ENCODE assay signal across 9 mouse cellular contexts in the genomic region with DNA sequence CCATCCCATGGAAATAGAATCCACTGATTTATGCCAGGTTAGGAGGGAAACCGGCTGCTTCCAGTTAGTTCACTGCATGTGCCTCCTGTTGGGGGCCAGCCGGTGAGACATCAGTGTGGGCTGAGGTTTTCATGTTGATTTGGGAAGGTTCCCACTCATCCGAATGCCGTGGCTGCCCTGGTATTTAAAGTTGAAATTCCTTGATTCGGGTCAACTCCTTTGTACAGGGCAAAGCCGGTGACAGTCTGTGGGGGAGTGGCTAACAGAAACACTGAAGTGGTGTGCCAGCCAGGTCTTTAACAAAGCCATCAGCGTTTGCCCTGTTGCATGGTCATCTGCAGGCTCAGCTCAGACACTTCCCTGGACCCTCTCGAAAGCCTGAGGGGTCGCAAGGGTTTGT. TPM values are rescaled to one million over a fixed set of nuclear protein-coding genes. Genes with fewer than 3 reads are reported as not detected.
A peak's percentile ranks its signal among the peaks of the same experiment; 100 is the strongest.
DNase-seq lines count a peak whose midpoint lies in the region; ATAC-seq and TF ChIP-seq lines count a peak whose summit lies in the region.
"Had no signal": no experiment of that assay in that cellular context is flagged by ENCODE, and none has a peak within 500 bp of the region (broad histone marks: within the 10 kb centered on the region; RNA-seq: fewer than 3 reads in every experiment).

No protein-coding gene starts in this region.

- no peak for ATAC-seq in embryonic facial prominence, embryonic 11.5 days (replicated peaks; ENCODE audit: insufficient number of reproducible peaks, low FRiP score, low TSS enrichment, low read depth)
- ATAC-seq in kidney, embryonic 14.5 days (ENCODE audit: low FRiP score, low TSS enrichment): peak; percentile 48; the same call in 1 of the 2 replicates
- 0 out of 2 replicates have a peak, but pooled peaks have one; percentile 32 for ATAC-seq in midbrain, postnatal 0 days (ENCODE audit: low FRiP score)
- no peak for ATAC-seq in megakaryocyte-erythroid progenitor cell, adult 5-6 weeks (replicated peaks; ENCODE audit: low FRiP score, low TSS enrichment, poor library complexity, severe bottlenecking)

- H3K4me1 ChIP-seq in embryonic facial prominence, embryonic 11.5 days (ENCODE audit: control insufficient read depth, insufficient read depth, low read length): peaks cover 13% of the 10 kb centered on the region
- peaks cover 30% of the 10 kb centered on the region for H3K4me1 ChIP-seq in kidney, embryonic 14.5 days (ENCODE audit: control insufficient read depth, insufficient read depth, low read length)
- no peaks in the 10 kb centered on the region; the same call in 1 of the 2 replicates for H3K4me1 ChIP-seq in midbrain, postnatal 0 days (ENCODE audit: insufficient read depth, low read length)

- H3K27ac ChIP-seq in embryonic facial prominence, embryonic 11.5 days (replicated peaks; ENCODE audit: low read depth, low read length): peak overlapping the region; percentile 47; the same call in 1 of the 2 replicates
- peak overlapping the region; percentile 63; the same call in 1 of the 2 replicates for H3K27ac ChIP-seq in kidney, embryonic 14.5 days (ENCODE audit: low read depth, low read length)
- no peak overlapping the region for H3K27ac ChIP-seq in midbrain, postnatal 0 days (ENCODE audit: low read depth, low read length)

- H3K36me3 ChIP-seq in embryonic facial prominence, embryonic 11.5 days (replicated peaks; ENCODE audit: control insufficient read depth, insufficient read depth, low read depth, low read length): no peaks in the 10 kb centered on the region
- H3K36me3 ChIP-seq in kidney, embryonic 14.5 days (ENCODE audit: control insufficient read depth, insufficient read depth, low read length): no peaks in the 10 kb centered on the region
- no peaks in the 10 kb centered on the region for H3K36me3 ChIP-seq in midbrain, postnatal 0 days (ENCODE audit: insufficient read depth, low read length)

- DNase-seq in cerebellum, postnatal 25 days: peak; percentile 14 to 15
- DNase-seq in cerebellum, adult 11 months: no peak
- peak; percentile 61 for DNase-seq in embryonic facial prominence, embryonic 11.5 days (ENCODE audit: low spot score)
- DNase-seq in midbrain, postnatal 0 days (ENCODE audit: low spot score): no peak
- no peak for DNase-seq in urinary bladder, postnatal 25 days (ENCODE audit: low spot score)
- DNase-seq in layer of hippocampus, adult 8-10 months (ENCODE audit: low spot score in 2 of 2): no peak

- no peaks in the 10 kb centered on the region for H3K9me3 ChIP-seq in embryonic facial prominence, embryonic 11.5 days (replicated peaks; ENCODE audit: control insufficient read depth, low read length)
- peaks cover 6% of the 10 kb centered on the region; the same call in 1 of the 2 replicates for H3K9me3 ChIP-seq in kidney, embryonic 14.5 days (ENCODE audit: control insufficient read depth, low read length)
- no peaks in the 10 kb centered on the region for H3K9me3 ChIP-seq in midbrain, postnatal 0 days (ENCODE audit: low read length)

- 18% methylated on average over 9 of the region's 9 CpGs for WGBS in embryonic facial prominence, embryonic 11.5 days
- 14% methylated on average over 9 of the region's 9 CpGs for WGBS in kidney, embryonic 14.5 days
- 16% methylated on average over 9 of the region's 9 CpGs for WGBS in midbrain, postnatal 0 days

- H3K27me3 ChIP-seq in embryonic facial prominence, embryonic 11.5 days (ENCODE audit: control insufficient read depth, insufficient read depth, low read length): no peaks in the 10 kb centered on the region
- H3K27me3 ChIP-seq in kidney, embryonic 14.5 days (ENCODE audit: control insufficient read depth, insufficient read depth, low read length): no peaks in the 10 kb centered on the region; the same call in 1 of the 2 replicates
- H3K27me3 ChIP-seq in midbrain, postnatal 0 days (ENCODE audit: insufficient read depth, low read length): peaks cover 21% of the 10 kb centered on the region

- 0 out of 2 replicates have a peak overlapping the region, but pooled peaks have one; percentile 5 for H3K4me2 ChIP-seq in embryonic facial prominence, embryonic 11.5 days (ENCODE audit: low read depth, low read length)
- peak overlapping the region; percentile 19 for H3K4me2 ChIP-seq in kidney, embryonic 14.5 days (replicated peaks; ENCODE audit: low read depth, low read length)
- 0 out of 2 replicates have a peak overlapping the region, but pooled peaks have one; percentile 45 for H3K4me2 ChIP-seq in midbrain, postnatal 0 days (ENCODE audit: low read depth, low read length, poor library complexity, severe bottlenecking)

- no peak for TF ChIP-seq CTCF in midbrain, postnatal 0 days (IDR thresholded peaks at IDR 0.05)

- no peak overlapping the region for H3K4me3 ChIP-seq in embryonic facial prominence, embryonic 11.5 days (ENCODE audit: low read depth, low read length)
- H3K4me3 ChIP-seq in kidney, embryonic 14.5 days (ENCODE audit: low read length): no peak overlapping the region
- H3K4me3 ChIP-seq in midbrain, postnatal 0 days (ENCODE audit: low read depth, low read length): no peak overlapping the region

- no peak overlapping the region for H3K9ac ChIP-seq in embryonic facial prominence, embryonic 11.5 days (replicated peaks; ENCODE audit: low read length)
- peak overlapping the region; percentile 28; the same call in 1 of the 2 replicates for H3K9ac ChIP-seq in kidney, embryonic 14.5 days (ENCODE audit: low read depth, low read length)
- H3K9ac ChIP-seq in midbrain, postnatal 0 days (replicated peaks; ENCODE audit: low read length, poor library complexity, severe bottlenecking): no peak overlapping the region

RNA-seq across cellular contexts. Expression of a gene that starts 41.6 kb away (rescaled TPM):
- 1.2 and 1.5 TPM in 2 replicates for polyA plus RNA-seq in embryonic facial prominence, embryonic 11.5 days (2014; fragmentation: Nextera tagmentation; extraction: Ambion mirVana)
- polyA plus RNA-seq in kidney, embryonic 14.5 days (2014; fragmentation: Nextera tagmentation; extraction: Ambion mirVana): 1.2 TPM in 2 replicates
- total RNA-seq in midbrain, postnatal 0 days (2014; rRNA removed): not detected in 2 replicates
- 0.43 and 1.2 TPM in 2 replicates for polyA plus RNA-seq in midbrain, postnatal 0 days (2015; fragmentation: Nextera tagmentation; extraction: Ambion mirVana)
- total RNA-seq in megakaryocyte-erythroid progenitor cell, adult 5-6 weeks (2014; fragmentation: Nextera tagmentation): 0.66 TPM in 1 of 2 replicates, not detected in the other
- 1.2 TPM in 1 of 2 replicates, not detected in the other for total RNA-seq in megakaryocyte-erythroid progenitor cell, adult 5-6 weeks (2017)
- total RNA-seq in layer of hippocampus, adult 8-10 months (2022): not detected
- total RNA-seq: left cerebral cortex, postnatal 4 days had no signal

Comparison
In these comparisons a context has a peak if more than half of its experiments do, and no peak if none do; other contexts are left out.
1. DNase-seq: peak in cerebellum, postnatal 25 days (2 of 2) and embryonic facial prominence, embryonic 11.5 days (single experiment); none in cerebellum, adult 11 months (single experiment), midbrain, postnatal 0 days (single experiment), urinary bladder, postnatal 25 days (single experiment) and layer of hippocampus, adult 8-10 months (0 of 2).
2. ATAC-seq: peak in kidney, embryonic 14.5 days (single experiment) and midbrain, postnatal 0 days (single experiment); none in embryonic facial prominence, embryonic 11.5 days (single experiment) and megakaryocyte-erythroid progenitor cell, adult 5-6 weeks (single experiment).
3. Peak in every context shown above with its lines, with median percentiles within 50 percentile points of each other: H3K4me2 ChIP-seq.